Mouse (Mus musculus) layer of hippocampus, adult 18-20 months (tissue): ENCODE measurements at regions not wholly inside any gene's neighbourhood (a gene's known extent, or its start where the extent isn't known, plus 50 kb on each side); places are given as distances from the start of the nearest gene placed in this dataset.

Source experiments
- DNase-seq, 2 experiments: peaks; one replicate each; pipeline ENCODE4 v3.0.0; 2022; ENCODE audit warnings: low spot score in 2 of 2

DNA sequence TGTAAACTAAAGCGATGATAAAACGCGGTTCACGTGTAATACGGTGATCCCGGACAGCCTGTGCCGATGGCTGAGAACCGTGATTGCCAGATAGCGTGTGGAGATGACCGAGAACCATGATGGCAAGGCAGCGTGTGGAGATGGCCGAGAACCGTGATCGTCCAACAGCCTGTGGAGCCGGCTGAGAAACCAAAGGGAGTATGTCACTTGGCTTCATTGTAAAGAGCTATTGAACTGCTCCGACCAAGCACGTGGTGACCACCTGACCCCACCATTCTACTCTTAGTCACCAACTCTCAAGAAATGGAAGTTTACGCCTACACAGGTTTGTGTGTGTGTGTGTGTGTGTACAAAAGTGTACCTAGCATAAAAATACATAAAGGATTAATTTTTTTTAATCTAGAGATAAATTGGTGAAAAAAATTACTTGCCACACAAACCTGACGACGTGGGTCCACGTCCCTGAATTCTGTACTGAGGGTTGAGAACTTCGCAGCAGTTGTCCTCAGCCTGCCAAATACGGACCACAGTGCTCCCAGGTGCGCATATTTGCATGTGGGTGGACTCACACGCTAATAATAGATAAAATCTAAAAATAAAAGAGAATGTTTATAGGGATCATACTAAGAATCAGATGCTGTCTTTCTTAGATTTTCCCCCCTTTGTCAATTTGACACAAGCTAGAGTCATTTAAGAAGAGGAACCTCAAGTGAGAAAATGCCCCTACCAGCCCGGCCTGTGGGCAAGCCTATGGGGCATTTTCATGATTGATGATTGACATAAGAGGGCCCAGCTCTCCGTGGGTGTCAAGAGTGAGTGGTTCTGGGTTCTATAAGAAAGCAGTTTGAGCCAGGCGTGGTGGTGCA is 56.6 kb upstream of the Mef2a start:
- DNase-seq: no peak

DNA sequence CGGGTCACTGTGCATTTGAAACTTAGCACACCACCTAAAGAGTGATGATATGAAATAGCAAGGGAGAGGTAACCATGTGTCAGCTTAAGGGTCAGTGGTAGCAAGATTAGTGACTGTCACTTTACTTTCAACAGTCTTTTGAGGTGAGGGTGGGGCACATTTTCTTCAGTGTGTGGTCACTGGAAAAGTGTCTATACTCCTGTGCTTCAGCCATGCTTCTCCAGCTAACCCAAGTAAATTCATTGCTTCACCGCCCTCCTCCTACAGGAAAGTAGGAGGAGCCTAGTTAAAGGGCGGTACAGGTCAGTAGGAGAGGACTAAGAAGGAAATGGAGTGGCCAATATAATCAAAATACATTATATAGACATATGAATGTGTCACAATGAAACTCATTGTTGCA is 55.7 kb upstream of the Mef2a start:
- no peak for DNase-seq

DNA sequence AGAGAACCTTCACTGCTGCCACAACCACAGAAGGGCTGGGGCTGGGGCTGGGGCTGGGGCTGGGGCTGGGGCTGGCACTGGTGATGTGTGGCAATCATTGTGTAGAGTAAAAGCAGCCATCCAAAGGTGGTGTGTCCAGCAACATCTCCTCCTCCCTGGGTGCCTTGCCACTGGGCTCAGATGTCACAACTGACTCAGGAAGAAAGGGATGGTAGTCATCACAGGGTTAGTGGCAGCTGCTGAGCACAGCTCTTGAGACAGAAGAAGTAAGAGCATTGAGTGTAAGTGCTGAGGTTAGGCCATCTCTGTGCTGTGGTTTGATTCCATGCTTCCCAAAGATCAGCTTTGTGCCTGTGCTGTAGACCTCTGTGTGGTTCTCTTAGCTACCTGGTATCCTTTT is 53.4 kb upstream of the Mef2a start:
- DNase-seq: no peak

- no peak for DNase-seq
Observed at GRCm38 (mm10) chr7:67425581-67425980, 52.9 kb upstream of the Mef2a start.

- DNase-seq: no peak
Observed at GRCm38 (mm10) chr7:67424810-67425485, 52.3 kb upstream of the Mef2a start.
